Mouse (Mus musculus) layer of hippocampus, adult 2 months (tissue): ENCODE data around the gene Nifk. TPM values are rescaled to one million over a fixed set of nuclear protein-coding genes. Genes with fewer than 3 reads are reported as not detected.

ENCODE experiments used
- DNase-seq, 2 experiments: peaks; one replicate each; pipeline ENCODE4 v3.0.0; 2022; ENCODE audit warnings: low spot score in 2 of 2
- H3K27ac ChIP-seq: fragments of 200-600 bp; 2 replicates; pipeline ENCODE4 v1.8.1; 2022
- H3K4me3 ChIP-seq: fragments of 200-600 bp; 2 replicates; pipeline ENCODE4 v1.8.1; 2022; ENCODE audit warnings: mild to moderate bottlenecking
- CTCF ChIP-seq: fragments of 200-600 bp; conservative IDR thresholded peaks from 2 replicates; pipeline ENCODE4 v1.8.1; 2022; ENCODE audit warnings: antibody characterized with exemption, mild to moderate bottlenecking, moderate library complexity
- total RNA-seq, 2 experiments: library from RNA; stranded (reverse); gene quantifications; 2 replicates each; pipeline ENCODE4 v1.2.3; 2021

The Nifk gene
- total RNA-seq, 2 experiments from 2014 or later = 24.7 to 25.9 TPM

DNA sequence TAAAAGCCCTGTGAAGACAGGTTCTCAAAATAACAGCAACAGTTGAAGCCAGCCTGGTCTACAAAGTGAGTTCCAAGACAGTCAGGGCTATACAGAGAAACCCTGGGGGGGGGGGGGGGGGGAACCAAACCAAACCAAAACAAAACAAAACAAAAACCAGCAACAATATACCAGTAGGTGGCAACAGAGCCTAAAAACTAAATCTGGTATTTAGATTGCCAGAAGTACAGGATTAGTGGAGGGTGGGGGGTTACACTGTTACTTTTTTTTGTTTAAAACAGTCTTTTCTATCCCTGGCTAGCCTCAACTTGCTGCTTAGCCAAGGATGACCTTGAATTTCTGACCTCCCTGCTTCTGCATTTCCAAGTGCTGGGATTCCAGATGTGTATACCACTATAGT lies 14.2 kb downstream of the Nifk start:
- no peak overlapping the region for H3K27ac ChIP-seq
- TF ChIP-seq CTCF = peak; percentile 69
- no peak for DNase-seq
- H3K4me3 ChIP-seq = no peak overlapping the region

GRCm38 (mm10) chr1:118337921-118338320 lies 16.3 kb downstream of the Nifk start:
- no peak for TF ChIP-seq CTCF
- Histone ChIP-seq H3K27ac (no peak overlapping the region), H3K4me3 (no peak overlapping the region)
- DNase-seq = peak in 1 of 2 experiments; percentile 20

- DNase-seq = no peak
- peak; percentile 18 for TF ChIP-seq CTCF
- Histone ChIP-seq H3K4me3 (no peak overlapping the region), H3K27ac (no peak overlapping the region)
Observed at GRCm38 (mm10) chr1:118343649-118344435, 22.2 kb downstream of the Nifk start.

DNA sequence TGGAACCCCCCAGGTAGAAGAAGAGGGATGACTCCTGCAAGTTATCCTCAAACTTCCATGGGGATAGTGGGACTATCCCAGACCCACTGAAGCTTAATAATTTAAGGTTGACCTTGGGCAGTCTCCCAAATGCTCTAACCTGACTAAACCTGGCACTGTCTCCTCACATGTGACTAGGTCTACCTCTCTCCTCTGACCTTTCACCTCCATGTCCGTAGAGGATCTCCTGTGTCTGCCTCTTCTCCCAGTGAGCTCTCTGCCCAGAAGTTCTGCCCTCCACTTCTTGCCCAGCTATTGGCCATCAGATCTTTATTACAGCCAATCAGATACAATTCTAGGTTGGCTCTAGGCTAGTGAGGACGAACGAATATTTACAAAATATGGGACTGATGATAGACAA lies 28.3 kb downstream of the Nifk start:
- DNase-seq = no peak
- Histone ChIP-seq H3K4me3 (no peak overlapping the region), H3K27ac (no peak overlapping the region)
- no peak for TF ChIP-seq CTCF

DNA sequence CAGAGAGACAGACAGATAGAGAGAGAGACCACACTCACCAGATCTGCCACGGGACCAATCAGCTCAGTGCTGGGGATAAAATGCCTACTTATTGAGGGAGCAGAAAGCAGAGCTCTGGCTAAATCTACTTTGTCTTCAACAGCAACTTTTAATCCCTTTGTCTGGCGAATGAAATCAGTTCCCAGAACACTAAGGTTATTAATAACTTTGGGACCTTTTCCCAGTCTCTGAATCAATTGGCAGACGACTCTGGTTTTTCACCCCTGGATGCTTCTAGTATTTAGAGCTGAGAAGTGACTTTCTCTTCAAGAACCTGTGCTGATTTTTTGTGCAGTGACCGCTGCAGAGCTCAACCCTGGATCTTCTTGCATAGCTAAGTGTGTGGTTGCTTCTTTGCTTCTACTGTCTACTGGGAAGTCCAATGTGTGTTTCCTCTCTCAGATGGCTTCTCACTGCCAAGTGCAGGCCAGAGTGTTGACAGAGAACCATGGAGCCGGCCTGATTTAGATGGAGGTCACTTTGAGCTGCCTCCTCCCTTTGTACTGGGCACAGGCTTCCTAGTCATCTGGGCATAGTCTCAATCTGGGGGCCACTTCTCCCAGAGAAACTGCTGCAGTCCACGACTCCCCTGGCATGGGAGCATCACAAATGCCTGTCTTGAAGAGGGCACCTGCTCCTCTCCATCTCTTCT lies 37.6 kb downstream of the Nifk start:
- DNase-seq = peak in 1 of 2 experiments; percentile 26
- Histone ChIP-seq H3K27ac (peak overlapping the region; percentile 39; the same call in 1 of the 2 replicates), H3K4me3 (no peak overlapping the region)
- no peak for TF ChIP-seq CTCF

GRCm38 (mm10) chr1:118367970-118368369 lies 46.3 kb downstream of the Nifk start:
- TF ChIP-seq CTCF = peak; percentile 76
- Histone ChIP-seq H3K27ac (no peak overlapping the region), H3K4me3 (no peak overlapping the region)
- DNase-seq = no peak

DNA sequence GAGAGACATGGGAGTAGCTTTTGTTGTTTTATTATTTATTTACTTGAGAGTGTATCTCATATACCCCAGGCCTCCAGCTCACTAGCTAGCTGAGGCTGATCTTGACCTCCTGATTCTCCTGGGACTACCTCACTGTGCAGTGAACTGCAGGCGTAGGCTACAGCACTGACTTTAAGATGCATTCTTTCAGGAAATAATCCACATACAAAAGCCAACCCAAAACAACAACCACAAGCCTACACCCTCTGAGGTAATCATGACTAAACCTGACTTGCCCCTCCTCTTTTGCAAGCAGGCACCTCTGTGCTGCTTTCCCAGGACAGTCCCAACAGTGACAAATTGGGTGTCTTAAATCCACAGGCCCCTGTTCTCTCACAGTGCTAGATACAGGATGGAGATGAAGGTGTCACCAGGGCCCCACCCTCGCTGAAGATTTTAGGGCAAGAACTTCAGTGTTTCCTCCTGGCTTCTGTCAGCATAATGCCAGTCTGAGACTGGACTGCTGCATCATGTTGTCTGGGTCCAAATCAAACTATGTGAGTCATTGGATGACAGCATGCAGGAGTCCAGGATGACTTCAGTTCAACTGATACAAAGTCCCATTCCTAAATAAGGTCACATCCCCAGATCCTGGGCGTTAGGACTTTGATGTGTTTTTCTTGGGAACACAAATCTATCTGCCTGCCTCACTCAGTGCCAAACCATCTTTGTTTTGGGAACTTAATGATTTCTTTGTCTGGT lies 47.3 kb downstream of the Nifk start:
- DNase-seq = no peak
- Histone ChIP-seq H3K27ac (no peak overlapping the region), H3K4me3 (no peak overlapping the region)
- no peak for TF ChIP-seq CTCF

DNA sequence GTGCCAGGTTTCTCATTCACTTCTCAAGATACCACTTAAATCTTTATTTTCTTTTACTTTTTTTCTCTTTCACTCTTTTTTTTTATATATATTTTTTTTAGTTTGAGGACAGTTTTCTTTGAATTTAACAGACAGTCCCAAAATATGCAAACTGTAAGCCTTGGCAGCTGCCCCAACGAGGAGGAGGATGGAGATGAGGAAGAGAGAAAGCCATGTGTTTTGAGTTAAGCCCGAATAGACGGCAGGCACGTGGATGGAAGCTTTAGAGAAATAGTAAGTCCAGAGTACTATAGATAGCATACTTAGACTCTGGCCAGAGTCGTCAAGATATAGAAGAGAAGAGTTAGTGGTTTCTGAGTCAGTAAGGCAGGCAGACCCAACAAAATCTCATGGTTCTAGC lies 56.1 kb downstream of the Nifk start:
- TF ChIP-seq CTCF = no peak
- Histone ChIP-seq H3K27ac (no peak overlapping the region), H3K4me3 (no peak overlapping the region)
- DNase-seq = no peak

DNA sequence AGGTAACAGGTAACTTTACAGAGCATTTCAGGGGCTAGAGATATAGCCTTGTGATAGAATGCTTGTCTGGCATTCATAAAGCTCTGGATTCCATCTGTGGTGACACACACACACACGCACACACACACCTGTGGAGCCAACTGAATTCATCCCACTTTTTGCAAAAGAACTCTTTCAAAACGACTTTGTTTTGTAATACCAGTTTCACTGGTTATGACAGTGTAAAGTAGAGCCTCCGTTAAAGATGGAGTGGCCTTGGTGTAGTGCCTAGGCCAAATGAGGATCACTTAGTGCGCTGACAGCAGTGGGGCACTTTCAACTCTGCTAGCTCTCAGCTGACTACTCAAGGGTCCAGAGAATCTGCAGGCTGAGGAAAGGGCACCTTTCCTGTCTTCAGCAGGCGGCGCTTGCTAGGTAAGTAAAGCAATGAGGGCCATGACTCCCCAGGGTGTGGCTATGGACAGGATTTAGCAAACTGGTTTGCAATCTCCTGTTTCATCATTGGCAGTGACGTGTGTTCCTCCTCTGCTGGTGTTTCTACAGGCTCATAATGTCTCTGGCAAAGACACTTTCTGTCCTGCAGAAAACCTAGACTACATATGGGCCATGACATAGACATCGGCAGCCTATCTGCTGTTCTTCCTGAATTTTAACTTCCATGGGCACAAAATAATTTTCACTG lies 58.6 kb downstream of the Nifk start:
- Histone ChIP-seq H3K4me3 (no peak overlapping the region), H3K27ac (no peak overlapping the region)
- TF ChIP-seq CTCF = no peak
- no peak for DNase-seq

Other genes starting within 250 kb of the Nifk start
- gene Gm29106, start 145.3 kb upstream of the Nifk start, total RNA-seq = not detected
- 100 to 1,000 TPM; 100 to 112 TPM for gene Tsn, start 10.1 kb upstream of the Nifk start, total RNA-seq
- gene Clasp1, start 67.2 kb downstream of the Nifk start, total RNA-seq = 100 to 1,000 TPM in 1 of 2 experiments, 10 to 100 TPM in 1; 92.5 to 102 TPM